Mouse (Mus musculus) left cerebral cortex, adult 11 months (tissue): ENCODE results near the gene Psmd2.

Experiments used
- DNase-seq: peaks from one replicate; pipeline ENCODE4 v3.0.0; 2022; ENCODE audit warnings: low spot score

Psmd2 gene

GRCm38 (mm10) chr16:20651076-20651946 lies at the start of gene Psmd2:
TSS of gene Psmd2 (plus strand) at chr16:20651652.
- peak; percentile 91 for DNase-seq

- no peak for DNase-seq
Measured at GRCm38 (mm10) chr16:20604705-20605104, 46.7 kb upstream of the Psmd2 start.

- no peak for DNase-seq
Measured at GRCm38 (mm10) chr16:20610501-20611356, 40.7 kb upstream of the Psmd2 start.

- peak; percentile 71 for DNase-seq
Measured at GRCm38 (mm10) chr16:20611357-20612227, 39.9 kb upstream of the Psmd2 start, which contains the start of the genes Eef1akmt4, Gm49333 and Alg3. TSS of gene Eef1akmt4 (plus strand) at chr16:20611593. TSS of gene Gm49333 (plus strand) at chr16:20611610. TSS of gene Alg3 (minus strand) at chr16:20611735.

- no peak for DNase-seq
Measured at GRCm38 (mm10) chr16:20619541-20620398, 31.7 kb upstream of the Psmd2 start.

GRCm38 (mm10) chr16:20620399-20620735 lies 31.1 kb upstream of the Psmd2 start:
- no peak for DNase-seq

- DNase-seq: no peak
Measured at GRCm38 (mm10) chr16:20620751-20621190, 30.7 kb upstream of the Psmd2 start.

GRCm38 (mm10) chr16:20621191-20621990 lies 30.1 kb upstream of the Psmd2 start, which contains the start of gene Camk2n2:
TSS of gene Camk2n2 (minus strand) at chr16:20621287.
- no peak for DNase-seq

- DNase-seq: no peak
Measured at GRCm38 (mm10) chr16:20621991-20622685, 29.3 kb upstream of the Psmd2 start.

- DNase-seq: no peak
Measured at GRCm38 (mm10) chr16:20623211-20623610, 28.2 kb upstream of the Psmd2 start.

- no peak for DNase-seq
Measured at GRCm38 (mm10) chr16:20628871-20629391, 22.5 kb upstream of the Psmd2 start.

GRCm38 (mm10) chr16:20629731-20630634 lies 21.5 kb upstream of the Psmd2 start, which contains the start of gene Ece2:
TSS of gene Ece2 (plus strand) at chr16:20629828.
- DNase-seq: no peak

- DNase-seq: no peak
Measured at GRCm38 (mm10) chr16:20637410-20637809, 14.0 kb upstream of the Psmd2 start.

GRCm38 (mm10) chr16:20638367-20638766 lies 13.1 kb upstream of the Psmd2 start:
- DNase-seq: no peak

- no peak for DNase-seq
Measured at GRCm38 (mm10) chr16:20642161-20642560, 9.3 kb upstream of the Psmd2 start.

- DNase-seq: no peak
Measured at GRCm38 (mm10) chr16:20643911-20644310, 7.5 kb upstream of the Psmd2 start.

- DNase-seq: no peak
Measured at GRCm38 (mm10) chr16:20651947-20652310, 477 bp downstream of the Psmd2 start.

GRCm38 (mm10) chr16:20653315-20653714 lies 1.9 kb downstream of the Psmd2 start:
- no peak for DNase-seq
